Mouse (Mus musculus) testis, adult 2 months (tissue): ENCODE data around the gene Dnajb8. TPM values are rescaled to one million over a fixed set of nuclear protein-coding genes. Genes with fewer than 3 reads are reported as not detected.

Experiments used
- H3K27ac ChIP-seq: fragments of 200-500 bp; 2 replicates; pipeline ENCODE4 v1.5.1; 2012; ENCODE audit warnings: low read depth, low read length; ENCODE audit not compliant: control insufficient read depth, insufficient read depth
- H3K27me3 ChIP-seq: fragments of 200-500 bp; 2 replicates; pipeline ENCODE4 v1.6.1; 2012; ENCODE audit warnings: mild to moderate bottlenecking, low read length, moderate library complexity; ENCODE audit not compliant: control insufficient read depth, insufficient read depth
- H3K36me3 ChIP-seq: fragments of 200-500 bp; 2 replicates; pipeline ENCODE4 v1.6.1; 2012; ENCODE audit warnings: mild to moderate bottlenecking, low read length; ENCODE audit not compliant: control insufficient read depth, insufficient read depth
- H3K4me1 ChIP-seq: fragments of 200-500 bp; 2 replicates; pipeline ENCODE4 v1.6.1; 2012; ENCODE audit warnings: low read length; ENCODE audit not compliant: control insufficient read depth, insufficient read depth
- H3K4me3 ChIP-seq: fragments of 200-500 bp; 2 replicates; pipeline ENCODE4 v1.5.1; 2012; ENCODE audit warnings: low read depth, mild to moderate bottlenecking, low read length, moderate library complexity, mixed read lengths; ENCODE audit not compliant: control insufficient read depth
- CTCF ChIP-seq: fragments of 200-500 bp; IDR thresholded peaks from 2 replicates; pipeline ENCODE4 v1.5.1; 2012; ENCODE audit warnings: low read depth, mild to moderate bottlenecking, inconsistent platforms, low read length, moderate library complexity; ENCODE audit not compliant: control insufficient read depth, insufficient read depth, insufficient replicate concordance
- POLR2A ChIP-seq: fragments of 200-500 bp; IDR thresholded peaks from 2 replicates; pipeline ENCODE4 v1.6.1; 2012; ENCODE audit warnings: low read depth, mild to moderate bottlenecking, inconsistent platforms, low read length, moderate library complexity; ENCODE audit not compliant: control insufficient read depth
- polyA plus RNA-seq: library from polyadenylated mRNA; depleted of rRNA; stranded (reverse); fragments of >200 nt; gene quantifications from 2 replicates; pipeline ENCODE4 v1.2.3, GENCODE M21; 2012

Dnajb8 gene
- polyA plus RNA-seq, 1 experiment, result 738 TPM

DNA sequence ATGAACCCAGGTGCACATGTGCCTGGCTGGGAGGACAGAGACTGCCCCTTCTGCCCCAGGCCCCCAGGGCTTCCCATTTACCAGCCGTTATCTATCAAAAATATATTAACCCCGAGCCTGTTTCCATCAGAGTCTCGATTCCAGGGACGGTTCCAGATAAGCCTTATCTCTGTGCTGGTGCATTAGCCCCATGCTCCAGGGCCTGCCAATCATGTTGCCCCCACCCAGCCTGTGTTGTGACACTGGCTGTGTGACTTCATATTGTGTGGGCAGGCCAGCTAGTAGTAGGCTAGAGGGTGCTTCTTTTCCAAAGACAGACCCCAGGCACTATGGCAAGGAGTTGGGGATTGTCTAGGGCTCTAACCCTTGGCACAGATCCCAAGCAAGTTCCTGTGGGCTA is 33.4 kb downstream of the Dnajb8 start:
- Histone ChIP-seq H3K36me3 (no peaks in the 10 kb centered on the region), H3K27ac (no peak overlapping the region), H3K4me3 (no peak overlapping the region), H3K4me1 (no peaks in the 10 kb centered on the region), H3K27me3 (no peaks in the 10 kb centered on the region)
- TF ChIP-seq CTCF (no peak), POLR2A (no peak)

DNA sequence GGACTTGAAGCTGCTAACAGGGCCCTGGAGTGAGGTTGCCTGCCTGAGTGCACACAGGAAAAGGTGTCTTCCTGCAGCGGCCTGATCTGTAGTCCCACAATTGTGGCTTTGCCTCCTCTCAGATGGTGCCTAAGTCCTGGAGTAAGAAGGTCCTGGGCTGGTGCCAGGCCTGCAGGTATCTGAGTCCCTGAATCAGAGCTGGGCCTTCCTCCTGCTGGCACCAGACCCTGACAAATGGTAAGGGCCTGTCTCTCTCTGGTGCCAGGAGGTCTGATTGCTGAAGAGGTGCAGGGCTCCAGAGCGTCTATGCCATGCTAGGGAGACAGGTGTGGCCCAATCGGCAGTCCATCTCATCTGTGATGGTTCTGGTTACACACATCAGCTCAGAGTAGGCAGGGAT is 37.6 kb downstream of the Dnajb8 start:
- TF ChIP-seq POLR2A (no peak), CTCF (no peak)
- H3K27me3 ChIP-seq, result no peaks in the 10 kb centered on the region
- H3K4me1 ChIP-seq, result no peaks in the 10 kb centered on the region
- no peak overlapping the region for H3K4me3 ChIP-seq
- no peak overlapping the region for H3K27ac ChIP-seq
- H3K36me3 ChIP-seq, result no peaks in the 10 kb centered on the region

DNA sequence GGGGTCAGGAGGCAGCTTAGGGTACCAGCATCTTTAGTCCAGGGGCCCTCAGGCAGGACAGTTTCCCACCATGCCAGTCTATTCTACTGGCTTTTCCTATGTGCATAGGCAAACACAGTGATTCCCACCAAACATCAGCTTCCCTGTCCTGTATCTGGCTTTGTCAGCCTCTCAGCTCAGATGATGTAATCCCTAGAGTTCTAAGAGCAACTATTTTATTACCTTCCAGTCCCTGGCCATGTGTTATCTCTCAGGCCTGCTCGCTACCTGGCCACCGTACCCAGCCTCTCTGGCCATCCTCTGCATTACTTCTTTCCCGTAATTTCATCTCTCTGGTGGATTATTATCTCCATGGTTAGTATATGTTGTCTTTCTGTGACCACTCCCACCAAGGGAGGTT is 38.6 kb downstream of the Dnajb8 start:
- Histone ChIP-seq H3K4me3 (0 out of 2 replicates have a peak overlapping the region, but pooled peaks have one; percentile 3), H3K27me3 (no peaks in the 10 kb centered on the region), H3K4me1 (no peaks in the 10 kb centered on the region), H3K27ac (no peak overlapping the region), H3K36me3 (no peaks in the 10 kb centered on the region)
- TF ChIP-seq CTCF (no peak), POLR2A (no peak)

DNA sequence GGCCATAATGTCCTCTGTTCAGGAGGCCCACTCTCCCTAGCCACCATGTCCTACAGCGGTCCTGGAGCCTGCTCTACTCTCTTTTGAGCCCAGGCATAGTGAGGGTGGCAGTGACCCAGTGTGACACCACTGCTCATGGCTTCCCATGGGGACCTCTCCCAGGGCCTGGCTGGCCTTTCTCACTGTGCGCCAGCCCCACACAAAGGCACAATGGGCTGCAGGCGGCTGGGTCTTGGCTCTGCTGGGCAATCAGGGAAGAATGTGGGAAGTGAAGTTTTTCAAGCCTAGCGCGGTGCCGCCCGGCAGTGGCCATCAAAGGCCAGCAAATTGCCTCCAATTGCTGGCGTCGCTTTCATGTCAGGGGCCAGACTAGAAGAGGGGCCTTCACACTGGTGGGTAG is 40.1 kb downstream of the Dnajb8 start:
- no peak overlapping the region for H3K27ac ChIP-seq

DNA sequence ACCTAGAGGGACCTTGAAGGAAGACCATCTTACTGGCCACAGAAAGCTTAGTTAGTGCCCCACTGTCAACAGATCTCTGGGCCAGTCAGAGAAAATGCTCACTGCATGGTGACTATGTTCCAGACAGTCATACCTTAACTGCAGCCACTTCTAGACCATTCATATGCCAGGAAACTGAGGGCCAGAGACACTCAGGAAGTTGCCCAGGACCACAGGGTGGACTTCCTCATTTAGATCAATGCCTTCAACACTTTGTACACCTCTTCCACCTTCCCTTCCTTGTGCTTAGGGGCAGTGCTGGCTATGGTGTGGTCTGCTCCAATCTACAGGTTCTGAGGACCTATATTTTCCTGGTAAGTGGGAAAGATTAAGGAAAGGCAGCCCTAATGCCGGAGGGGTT is 43.3 kb downstream of the Dnajb8 start:
- TF ChIP-seq POLR2A, result no peak
- no peak for TF ChIP-seq CTCF
- Histone ChIP-seq H3K4me1 (no peaks in the 10 kb centered on the region), H3K4me3 (no peak overlapping the region), H3K27ac (no peak overlapping the region), H3K36me3 (no peaks in the 10 kb centered on the region), H3K27me3 (no peaks in the 10 kb centered on the region)

More for the DNA sequence above, 40.1 kb downstream of the Dnajb8 start:
- no peaks in the 10 kb centered on the region for H3K27me3 ChIP-seq
- no peaks in the 10 kb centered on the region for H3K36me3 ChIP-seq
- H3K4me3 ChIP-seq, result no peak overlapping the region
- H3K4me1 ChIP-seq, result no peaks in the 10 kb centered on the region
- TF ChIP-seq POLR2A (no peak), CTCF (no peak)

DNA sequence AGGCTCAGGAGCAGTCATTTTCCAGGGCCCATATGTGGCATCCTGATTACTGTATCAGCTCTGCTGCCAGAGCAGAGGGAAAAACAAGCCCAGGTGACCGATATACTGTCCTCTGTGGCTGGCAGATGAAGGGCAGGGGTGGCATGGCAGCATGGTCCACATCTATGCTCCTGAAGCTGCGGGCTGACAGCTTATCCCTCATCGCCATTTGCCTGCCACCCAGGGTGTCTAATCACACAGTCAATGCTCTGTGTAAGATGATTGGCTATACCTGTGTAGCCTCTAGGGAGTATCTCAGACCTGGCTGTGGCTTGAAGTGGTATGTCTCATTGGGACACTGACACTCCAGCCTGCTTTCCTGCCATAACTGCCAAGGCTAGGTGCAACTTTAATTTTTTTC is 44.0 kb downstream of the Dnajb8 start:
- H3K36me3 ChIP-seq, result no peaks in the 10 kb centered on the region
- H3K27ac ChIP-seq, result no peak overlapping the region
- H3K4me1 ChIP-seq, result no peaks in the 10 kb centered on the region
- H3K4me3 ChIP-seq, result no peak overlapping the region
- TF ChIP-seq POLR2A (no peak), CTCF (no peak)
- no peaks in the 10 kb centered on the region for H3K27me3 ChIP-seq

DNA sequence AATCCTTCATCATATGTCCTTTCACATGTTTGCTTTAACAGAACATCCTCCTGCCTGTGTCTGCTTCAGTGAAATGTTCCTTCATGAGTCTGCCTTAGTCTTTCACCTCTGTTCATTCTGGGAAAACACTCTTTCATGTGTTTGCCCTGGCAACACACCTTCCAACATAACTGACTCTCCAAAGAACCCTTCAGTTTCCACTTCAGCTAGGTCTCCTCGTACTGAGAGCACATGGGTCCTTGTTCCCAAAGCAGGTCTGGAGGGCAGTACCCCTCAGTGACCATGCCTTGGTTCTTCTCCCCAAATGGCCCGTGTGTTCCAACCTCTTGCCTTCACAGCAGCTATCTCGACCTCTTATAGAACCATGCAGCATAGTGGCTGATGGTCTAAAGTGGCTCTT is 45.0 kb downstream of the Dnajb8 start:
- no peak overlapping the region for H3K4me3 ChIP-seq
- H3K27ac ChIP-seq, result no peak overlapping the region
- no peaks in the 10 kb centered on the region for H3K4me1 ChIP-seq
- TF ChIP-seq CTCF, result no peak
- no peak for TF ChIP-seq POLR2A
- H3K36me3 ChIP-seq, result no peaks in the 10 kb centered on the region
- H3K27me3 ChIP-seq, result no peaks in the 10 kb centered on the region

DNA sequence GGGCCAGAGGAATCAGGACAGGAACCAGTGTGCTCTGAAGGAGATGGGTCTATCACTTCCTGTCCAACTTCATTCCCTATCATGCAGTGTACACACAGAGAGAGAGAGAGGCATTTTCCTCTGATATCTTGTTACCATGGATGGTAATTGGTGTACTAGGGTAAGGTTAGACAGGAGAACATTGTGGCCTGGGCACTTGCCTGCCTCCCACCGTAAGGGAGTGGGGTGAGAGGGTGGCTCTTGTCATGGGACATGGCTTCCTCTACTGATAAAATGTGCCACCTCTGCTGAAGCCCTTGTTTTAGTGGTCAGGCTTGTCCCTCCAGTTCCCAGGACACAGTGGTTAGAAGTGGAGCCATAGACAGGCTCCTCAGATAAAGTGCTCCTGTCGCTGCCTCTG is 45.9 kb downstream of the Dnajb8 start:
- TF ChIP-seq POLR2A (no peak), CTCF (no peak)
- Histone ChIP-seq H3K27me3 (no peaks in the 10 kb centered on the region), H3K27ac (no peak overlapping the region), H3K4me3 (no peak overlapping the region), H3K4me1 (no peaks in the 10 kb centered on the region), H3K36me3 (no peaks in the 10 kb centered on the region)
